Mouse (Mus musculus): ENCODE results near the gene Nup88. TPM values are rescaled to one million over a fixed set of nuclear protein-coding genes. Genes with fewer than 3 reads are reported as not detected.

Nup88 gene
- total RNA-seq, 2 experiments from 2014 or later = 44.5 to 50.8 TPM

Other genes starting within 250 kb of the Nup88 start
- 1 to 10 TPM; 6.5 to 6.7 TPM for gene Zfp3, start 205.8 kb downstream of the Nup88 start, total RNA-seq (2021)
- under 1 TPM; 0.47 to 0.89 TPM for gene Scimp, start 157.4 kb downstream of the Nup88 start, total RNA-seq (2021)
- 10 to 100 TPM; 35.9 to 36.5 TPM for gene Rabep1, start 125.2 kb downstream of the Nup88 start, total RNA-seq (2021)
- 10 to 100 TPM; 16.8 to 18.4 TPM for gene Rpain, start 240 bp upstream of the Nup88 start, total RNA-seq (2021)
- gene C1qbp, start 13.1 kb upstream of the Nup88 start, total RNA-seq (2021) = 100 to 1,000 TPM; 226 to 228 TPM
- gene Dhx33, start 34.5 kb upstream of the Nup88 start, total RNA-seq (2021) = 10 to 100 TPM; 10.6 to 10.7 TPM
- gene Mis12, start 49.6 kb upstream of the Nup88 start, total RNA-seq (2021) = 1 to 10 TPM; 6.5 to 6.9 TPM
- gene Derl2, start 49.9 kb upstream of the Nup88 start, total RNA-seq (2021) = 10 to 100 TPM; 32.2 to 38.4 TPM
- gene 6330403K07Rik, start 63.5 kb upstream of the Nup88 start, total RNA-seq (2021) = under 1 TPM; 0.22 to 0.44 TPM
- under 1 TPM; 0.92 to 1.00 TPM for gene Nlrp1a, start 174.7 kb upstream of the Nup88 start, total RNA-seq (2021)

Measured in heart, postnatal 36 days (tissue).